Mouse (Mus musculus) heart, embryonic 15.5 days (tissue): ENCODE results near the gene Sgms2. TPM values are rescaled to one million over a fixed set of nuclear protein-coding genes. Genes with fewer than 3 reads are reported as not detected.
"Not testable (repeated sequence)": the region's sequence is repeated elsewhere in the genome, so short reads cannot be mapped to it uniquely, and the experiment has no call there.

Experiments used
- ATAC-seq: fragments of 200-750 bp; cut with Nextera tagmentation; replicated peaks from 2 replicates; pipeline ENCODE4 v1.8.0; 2017; ENCODE audit warnings: low read depth, moderate TSS enrichment; ENCODE audit not compliant: insufficient number of reproducible peaks, insufficient read depth, low FRiP score
- H3K27ac ChIP-seq: fragments of 300-500 bp; sonication (generic); 2 replicates; pipeline ENCODE4 v1.5.1; 2015; ENCODE audit warnings: mild to moderate bottlenecking, inconsistent platforms
- H3K27me3 ChIP-seq: fragments of 300-500 bp; sonication (generic); 2 replicates; pipeline ENCODE4 v1.6.1; 2015; ENCODE audit warnings: inconsistent platforms
- H3K36me3 ChIP-seq: fragments of 300-500 bp; sonication (generic); 2 replicates; pipeline ENCODE4 v1.6.1; 2015; ENCODE audit warnings: mild to moderate bottlenecking, inconsistent platforms
- H3K4me1 ChIP-seq: fragments of 300-500 bp; sonication (generic); replicated peaks from 2 replicates; pipeline ENCODE4 v1.6.1; 2015; ENCODE audit warnings: inconsistent platforms
- H3K4me2 ChIP-seq: fragments of 300-500 bp; sonication (generic); 2 replicates; pipeline ENCODE4 v1.6.1; 2015; ENCODE audit warnings: inconsistent platforms, mild to moderate bottlenecking, moderate library complexity
- H3K4me3 ChIP-seq: fragments of 300-500 bp; sonication (generic); 2 replicates; pipeline ENCODE4 v1.5.1; 2015; ENCODE audit warnings: mild to moderate bottlenecking, inconsistent platforms
- H3K9ac ChIP-seq: fragments of 300-500 bp; sonication (generic); 2 replicates; pipeline ENCODE4 v1.6.1; 2015; ENCODE audit warnings: mild to moderate bottlenecking, inconsistent platforms
- H3K9me3 ChIP-seq: fragments of 300-500 bp; sonication (generic); replicated peaks from 2 replicates; pipeline ENCODE4 v1.6.1; 2016; ENCODE audit warnings: inconsistent platforms
- WGBS: fragments of 180-500 bp; shearing (Covaris S2); methylation state at CpG from one replicate; pipeline ENCODE4 v1.1.7; 2015; ENCODE audit warnings: mixed read lengths; 5-methylcytosine and 5-hydroxymethylcytosine counted together
- polyA plus RNA-seq: library from polyadenylated mRNA; unstranded; fragments of >200 nt; fragmentation: Nextera tagmentation; extraction: Ambion mirVana; gene quantifications from 2 replicates; pipeline ENCODE4 v1.2.1, GENCODE M21; 2015

Sgms2 gene
- polyA plus RNA-seq, 1 experiment from 2014 or later: 1.8 TPM

- Histone ChIP-seq H3K27ac (no peak overlapping the region), H3K9me3 (no peaks in the 10 kb centered on the region), H3K4me1 (no peaks in the 10 kb centered on the region), H3K9ac (no peak overlapping the region), H3K4me3 (no peak overlapping the region), H3K4me2 (no peak overlapping the region), H3K36me3 (no peaks in the 10 kb centered on the region), H3K27me3 (no peaks in the 10 kb centered on the region)
- WGBS: 58% methylated on average over 5 of the region's 5 CpGs
- no peak for ATAC-seq
Observed at GRCm38 (mm10) chr3:131356026-131356425, 135.2 kb downstream of the Sgms2 start.

GRCm38 (mm10) chr3:131350539-131350938 lies 140.7 kb downstream of the Sgms2 start:
- H3K27ac ChIP-seq: no peak overlapping the region
- H3K36me3 ChIP-seq: no peaks in the 10 kb centered on the region
- no peaks in the 10 kb centered on the region for H3K4me1 ChIP-seq
- no peaks in the 10 kb centered on the region for H3K27me3 ChIP-seq
- no peak overlapping the region for H3K4me2 ChIP-seq
- H3K9me3 ChIP-seq: no peaks in the 10 kb centered on the region
- 79% methylated on average over 7 of the region's 7 CpGs for WGBS
- H3K9ac ChIP-seq: no peak overlapping the region
- no peak for ATAC-seq
- no peak overlapping the region for H3K4me3 ChIP-seq

GRCm38 (mm10) chr3:131349013-131349412 lies 142.2 kb downstream of the Sgms2 start:
- no peak overlapping the region for H3K4me2 ChIP-seq
- H3K4me1 ChIP-seq: no peaks in the 10 kb centered on the region
- no peaks in the 10 kb centered on the region for H3K27me3 ChIP-seq
- H3K9me3 ChIP-seq: no peaks in the 10 kb centered on the region
- H3K27ac ChIP-seq: no peak overlapping the region
- H3K9ac ChIP-seq: no peak overlapping the region
- no peak overlapping the region for H3K4me3 ChIP-seq
- no peak for ATAC-seq
- H3K36me3 ChIP-seq: no peaks in the 10 kb centered on the region
- 76% methylated on average over 6 of the region's 6 CpGs for WGBS

- Histone ChIP-seq H3K27me3 (no peaks in the 10 kb centered on the region), H3K9me3 (no peaks in the 10 kb centered on the region), H3K4me2 (no peak overlapping the region), H3K4me3 (no peak overlapping the region), H3K27ac (no peak overlapping the region), H3K36me3 (no peaks in the 10 kb centered on the region), H3K9ac (no peak overlapping the region), H3K4me1 (no peaks in the 10 kb centered on the region)
- WGBS: 79% methylated on average over 3 of the region's 3 CpGs
- ATAC-seq: no peak
Observed at GRCm38 (mm10) chr3:131348579-131348950, 142.6 kb downstream of the Sgms2 start.

GRCm38 (mm10) chr3:131347831-131348578 lies 143.2 kb downstream of the Sgms2 start:
- Histone ChIP-seq H3K27me3 (no peaks in the 10 kb centered on the region), H3K9ac (no peak overlapping the region), H3K4me3 (no peak overlapping the region), H3K4me2 (no peak overlapping the region), H3K4me1 (no peaks in the 10 kb centered on the region), H3K36me3 (no peaks in the 10 kb centered on the region), H3K27ac (no peak overlapping the region), H3K9me3 (no peaks in the 10 kb centered on the region)
- 56% methylated on average over 6 of the region's 6 CpGs for WGBS
- ATAC-seq: no peak

- 83% methylated on average over 6 of the region's 6 CpGs for WGBS
- no peak for ATAC-seq
- Histone ChIP-seq H3K4me3 (no peak overlapping the region), H3K9ac (no peak overlapping the region), H3K27ac (no peak overlapping the region), H3K4me2 (no peak overlapping the region), H3K9me3 (no peaks in the 10 kb centered on the region), H3K27me3 (no peaks in the 10 kb centered on the region), H3K36me3 (no peaks in the 10 kb centered on the region), H3K4me1 (no peaks in the 10 kb centered on the region)
Observed at GRCm38 (mm10) chr3:131345903-131346302, 145.3 kb downstream of the Sgms2 start.

GRCm38 (mm10) chr3:131343311-131343710 lies 147.9 kb downstream of the Sgms2 start:
- Histone ChIP-seq H3K36me3 (no peaks in the 10 kb centered on the region), H3K27ac (no peak overlapping the region), H3K4me2 (no peak overlapping the region), H3K27me3 (no peaks in the 10 kb centered on the region), H3K9ac (no peak overlapping the region), H3K4me1 (no peaks in the 10 kb centered on the region), H3K9me3 (no peaks in the 10 kb centered on the region), H3K4me3 (no peak overlapping the region)
- ATAC-seq: no peak
- WGBS: 70% methylated on average over 6 of the region's 6 CpGs

GRCm38 (mm10) chr3:131340885-131341284 lies 150.3 kb downstream of the Sgms2 start:
- no peaks in the 10 kb centered on the region for H3K4me1 ChIP-seq
- H3K4me2 ChIP-seq: no peak overlapping the region
- no peak overlapping the region for H3K9ac ChIP-seq
- no peak for ATAC-seq
- no peaks in the 10 kb centered on the region for H3K36me3 ChIP-seq
- no peaks in the 10 kb centered on the region for H3K9me3 ChIP-seq
- H3K4me3 ChIP-seq: no peak overlapping the region
- no peak overlapping the region for H3K27ac ChIP-seq
- H3K27me3 ChIP-seq: no peaks in the 10 kb centered on the region
- 63% methylated on average over 3 of the region's 3 CpGs for WGBS

- WGBS: 77% methylated on average over 4 of the region's 4 CpGs
- H3K4me3 ChIP-seq: no peak overlapping the region
Observed at GRCm38 (mm10) chr3:131339280-131339679, 151.9 kb downstream of the Sgms2 start.

GRCm38 (mm10) chr3:131337749-131338148 lies 153.5 kb downstream of the Sgms2 start:
- not testable (repeated sequence) for H3K36me3 ChIP-seq, H3K4me2 ChIP-seq, ATAC-seq, H3K9me3 ChIP-seq, H3K27me3 ChIP-seq, H3K4me3 ChIP-seq, H3K9ac ChIP-seq, H3K27ac ChIP-seq
- H3K4me1 ChIP-seq: peaks cover 18% of the 10 kb centered on the region
- 90% methylated on average over 7 of the region's 7 CpGs for WGBS

More at GRCm38 (mm10) chr3:131339280-131339679, 151.9 kb downstream of the Sgms2 start:
- no peaks in the 10 kb centered on the region for H3K36me3 ChIP-seq
- no peak overlapping the region for H3K9ac ChIP-seq
- no peak overlapping the region for H3K4me2 ChIP-seq
- peaks cover 12% of the 10 kb centered on the region for H3K4me1 ChIP-seq
- H3K27me3 ChIP-seq: no peaks in the 10 kb centered on the region
- no peak for ATAC-seq
- no peaks in the 10 kb centered on the region for H3K9me3 ChIP-seq
- no peak overlapping the region for H3K27ac ChIP-seq

- Histone ChIP-seq H3K4me2 (no peak overlapping the region), H3K4me1 (peaks cover 18% of the 10 kb centered on the region), H3K9ac (no peak overlapping the region), H3K4me3 (no peak overlapping the region), H3K9me3 (no peaks in the 10 kb centered on the region), H3K36me3 (no peaks in the 10 kb centered on the region), H3K27ac (no peak overlapping the region), H3K27me3 (no peaks in the 10 kb centered on the region)
- WGBS: 89% methylated on average over 8 of the region's 8 CpGs
- ATAC-seq: no peak
Observed at GRCm38 (mm10) chr3:131336629-131337028, 154.6 kb downstream of the Sgms2 start.

- 52% methylated on average over 8 of the region's 8 CpGs for WGBS
- H3K4me2 ChIP-seq: peak overlapping the region; percentile 63
- H3K4me3 ChIP-seq: peak overlapping the region; percentile 37
- no peak for ATAC-seq
- H3K27ac ChIP-seq: 0 out of 2 replicates have a peak overlapping the region, but pooled peaks have one; percentile 39
- no peaks in the 10 kb centered on the region for H3K27me3 ChIP-seq
- no peaks in the 10 kb centered on the region for H3K36me3 ChIP-seq
- H3K9ac ChIP-seq: peak overlapping the region; percentile 29; the same call in 1 of the 2 replicates
- H3K9me3 ChIP-seq: no peaks in the 10 kb centered on the region
- H3K4me1 ChIP-seq: peaks cover 18% of the 10 kb centered on the region
Observed at GRCm38 (mm10) chr3:131335117-131335547, 156.1 kb downstream of the Sgms2 start.
